Mouse (Mus musculus): ENCODE data around the gene Farp1. TPM values are rescaled to one million over a fixed set of nuclear protein-coding genes. Genes with fewer than 3 reads are reported as not detected.

Gene Farp1
- total RNA-seq, 2 experiments from 2014 or later, result 83.5 to 105 TPM

DNA sequence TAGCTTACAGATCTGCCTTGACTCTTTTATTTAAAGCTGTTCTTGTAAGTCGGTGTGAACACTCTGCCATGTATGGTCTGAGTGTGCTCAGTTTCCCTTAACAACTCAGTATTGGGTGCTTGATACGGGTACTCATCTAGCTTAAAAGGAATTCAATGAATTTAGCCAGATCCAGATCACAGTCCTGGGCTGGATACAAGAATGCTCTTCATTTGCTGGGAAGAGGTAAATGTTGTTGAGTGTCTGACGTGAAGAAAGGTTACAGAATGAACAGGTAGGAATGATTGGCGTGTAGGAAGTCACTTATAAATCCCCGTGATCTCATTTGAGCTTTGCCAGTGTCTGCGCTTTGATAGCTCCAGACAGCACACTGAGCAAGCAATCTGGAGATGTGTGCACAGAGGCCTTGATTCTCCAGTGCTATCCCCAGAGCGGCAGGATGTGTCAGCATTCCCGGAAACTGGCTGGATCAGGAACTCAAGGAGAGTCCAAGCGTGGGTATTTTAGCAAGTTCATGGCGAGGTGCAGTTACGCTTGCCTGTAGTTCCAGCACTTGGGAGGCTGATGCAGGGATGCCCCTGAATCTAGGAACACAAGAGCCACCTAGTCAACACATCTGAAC is 179.7 kb downstream of the Farp1 start:
- DNase-seq (ENCODE audit: extremely low spot score in 1 of 2, low spot score in 1 of 2), result no peak

DNA sequence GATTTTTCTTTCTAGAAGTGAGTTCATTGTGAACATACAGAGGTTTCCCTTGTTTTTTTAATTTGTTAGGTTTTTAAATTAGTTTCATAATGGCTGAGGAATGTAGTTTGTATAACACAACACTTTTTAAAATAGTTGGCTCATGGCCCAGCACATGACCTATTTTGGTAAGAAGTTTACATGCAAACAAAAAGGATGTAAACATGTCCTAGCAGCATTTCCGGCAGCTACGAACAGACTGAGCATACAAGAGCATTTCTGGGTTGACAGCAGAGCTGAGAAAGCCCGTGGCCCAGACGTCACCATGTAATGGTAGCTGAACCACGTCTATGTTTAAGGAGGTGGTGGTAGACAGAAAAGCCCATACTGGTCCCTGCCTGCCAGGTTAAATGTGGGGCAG is 180.8 kb downstream of the Farp1 start:
- DNase-seq (ENCODE audit: extremely low spot score in 1 of 2, low spot score in 1 of 2), result no peak

DNA sequence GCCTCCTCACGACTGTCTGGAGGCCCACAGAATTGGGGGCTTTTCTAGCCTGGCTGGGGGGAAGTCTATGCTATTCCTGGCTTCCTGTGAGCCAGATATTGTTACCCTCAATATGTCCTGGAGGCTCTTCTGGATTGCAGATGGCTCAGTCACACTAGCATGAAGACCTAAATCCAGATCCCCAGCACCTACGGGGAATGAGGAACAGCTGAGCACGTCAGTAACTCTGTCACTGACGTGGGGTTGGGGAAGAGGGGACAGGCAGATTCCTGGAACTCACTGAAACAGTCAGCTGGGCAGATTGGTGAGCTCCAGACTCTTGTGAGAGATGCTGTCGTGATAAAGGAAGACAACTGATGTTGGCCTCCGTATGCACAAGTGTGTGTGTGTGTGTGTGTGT is 181.7 kb downstream of the Farp1 start:
- no peak for DNase-seq (ENCODE audit: extremely low spot score in 1 of 2, low spot score in 1 of 2)

GRCm38 (mm10) chr14:121218620-121219019 is 183.6 kb downstream of the Farp1 start:
- DNase-seq (ENCODE audit: extremely low spot score in 1 of 2, low spot score in 1 of 2), result no peak

GRCm38 (mm10) chr14:121219226-121220039 is 184.4 kb downstream of the Farp1 start:
- no peak for DNase-seq (ENCODE audit: extremely low spot score in 1 of 2, low spot score in 1 of 2)

DNA sequence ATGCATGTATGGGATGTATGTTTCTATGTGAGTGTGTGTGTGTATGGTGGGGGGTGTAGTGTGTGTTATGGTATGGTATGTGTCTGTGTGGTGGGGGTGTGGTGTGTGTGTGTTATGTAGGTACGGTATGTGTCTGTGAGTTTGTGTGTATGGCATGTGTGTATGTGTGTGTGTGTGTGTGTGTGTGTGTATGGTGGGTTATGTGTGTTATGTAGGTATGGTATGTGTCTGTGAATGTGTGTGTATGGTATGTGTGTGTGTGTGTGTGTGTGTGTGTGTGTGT is 185.0 kb downstream of the Farp1 start:
- DNase-seq (ENCODE audit: extremely low spot score in 1 of 2, low spot score in 1 of 2), result no peak

DNA sequence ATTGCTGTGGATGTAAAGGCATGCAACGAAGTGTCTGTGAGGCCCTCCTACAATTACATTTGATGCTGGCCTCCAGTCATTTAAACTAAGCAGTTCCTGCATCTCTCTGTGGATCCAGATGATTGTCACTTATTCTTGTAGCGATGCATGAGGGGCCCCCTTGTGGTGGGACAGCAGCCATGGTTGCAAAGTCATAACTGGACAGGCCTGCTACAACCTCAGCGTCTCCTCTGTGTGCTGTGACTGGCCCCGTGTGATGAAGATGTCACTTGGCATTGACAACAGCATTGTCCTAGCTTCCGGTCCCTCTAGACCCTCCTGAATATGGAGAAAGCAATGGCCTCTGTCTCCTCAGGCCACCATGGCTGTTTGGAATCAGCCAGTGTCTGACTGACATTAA is 185.7 kb downstream of the Farp1 start:
- DNase-seq (ENCODE audit: extremely low spot score in 1 of 2, low spot score in 1 of 2), result peak in 1 of 2 experiments; percentile 66

DNA sequence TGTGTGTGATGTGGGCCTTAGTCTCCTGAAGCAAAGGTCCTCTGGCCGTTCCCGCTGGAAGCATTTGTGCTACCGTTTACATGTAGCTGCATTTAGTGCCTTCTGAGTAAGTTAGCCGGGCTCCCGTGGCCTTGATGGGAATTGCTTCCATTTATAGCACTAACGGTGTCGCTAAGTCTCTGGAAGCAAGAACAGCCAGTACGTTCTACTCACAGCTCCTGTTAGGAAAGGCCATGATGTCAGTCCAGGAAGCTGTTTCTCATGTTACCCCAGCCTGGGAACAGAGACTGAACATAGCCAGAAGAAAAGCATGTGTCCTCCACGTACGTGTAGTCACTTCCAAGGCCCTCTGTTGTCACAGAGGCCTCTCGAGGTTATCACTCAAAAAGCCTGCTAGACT is 190.8 kb downstream of the Farp1 start:
- DNase-seq (ENCODE audit: extremely low spot score in 1 of 2, low spot score in 1 of 2), result no peak

DNA sequence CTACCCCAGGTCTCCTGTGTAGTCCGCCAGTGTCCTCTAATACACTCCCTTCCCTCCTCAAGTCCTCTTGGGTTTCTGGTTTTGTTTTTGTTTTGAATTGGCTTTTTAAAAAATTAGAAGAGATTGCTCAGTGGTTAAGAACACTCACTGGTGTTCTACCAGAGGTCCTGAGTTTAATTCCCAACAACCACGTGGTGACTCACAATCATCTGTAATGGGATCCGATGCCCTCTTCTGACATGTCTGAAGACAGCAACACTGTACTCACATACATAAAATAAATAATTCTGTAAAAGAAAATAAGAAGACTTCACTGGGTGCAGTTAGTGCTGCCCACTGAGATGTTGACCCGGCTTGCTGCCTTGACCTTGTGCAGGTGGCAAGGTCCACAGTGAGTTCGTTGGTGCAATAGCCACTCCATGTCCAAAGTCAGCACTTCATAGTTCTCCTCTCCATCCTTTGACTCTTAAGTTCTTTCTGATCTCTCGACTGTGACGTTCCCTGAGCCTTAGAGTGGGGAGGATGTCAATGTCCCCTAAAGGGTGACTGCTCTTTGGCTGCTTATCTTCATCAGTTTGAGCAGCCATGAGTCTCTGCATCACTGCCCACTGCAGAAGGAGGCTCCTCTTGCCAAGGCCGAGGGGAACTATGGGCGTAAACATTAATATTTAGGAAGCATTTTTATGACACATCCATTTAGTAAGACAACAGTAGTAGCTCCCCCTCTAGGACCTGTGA is 194.2 kb downstream of the Farp1 start:
- no peak for DNase-seq (ENCODE audit: extremely low spot score in 1 of 2, low spot score in 1 of 2)

GRCm38 (mm10) chr14:121231232-121231631 is 196.2 kb downstream of the Farp1 start:
- no peak for DNase-seq (ENCODE audit: extremely low spot score in 1 of 2, low spot score in 1 of 2)

- DNase-seq (ENCODE audit: extremely low spot score in 1 of 2, low spot score in 1 of 2), result no peak
Observed at GRCm38 (mm10) chr14:121234741-121235307, 199.8 kb downstream of the Farp1 start.

DNA sequence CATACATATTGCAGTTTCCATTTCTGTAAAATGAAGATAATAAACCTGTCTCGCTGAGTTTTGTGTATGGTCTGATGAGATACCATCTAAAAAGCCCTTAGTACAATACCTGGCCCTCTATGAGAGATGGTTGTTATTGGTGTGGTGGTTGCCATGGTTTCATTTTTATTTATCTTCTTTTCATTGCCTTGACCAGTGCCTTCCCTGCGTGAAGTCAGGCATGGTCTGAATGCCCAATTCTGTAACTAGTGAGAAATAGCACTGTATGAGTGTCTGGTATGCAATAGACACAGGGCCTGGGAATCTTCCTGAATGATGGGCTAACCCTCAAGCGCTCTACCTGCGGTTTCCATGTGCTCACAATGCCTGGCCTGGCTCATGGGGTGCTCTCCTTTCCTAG is 201.7 kb downstream of the Farp1 start:
- DNase-seq (ENCODE audit: extremely low spot score in 1 of 2, low spot score in 1 of 2), result no peak

DNA sequence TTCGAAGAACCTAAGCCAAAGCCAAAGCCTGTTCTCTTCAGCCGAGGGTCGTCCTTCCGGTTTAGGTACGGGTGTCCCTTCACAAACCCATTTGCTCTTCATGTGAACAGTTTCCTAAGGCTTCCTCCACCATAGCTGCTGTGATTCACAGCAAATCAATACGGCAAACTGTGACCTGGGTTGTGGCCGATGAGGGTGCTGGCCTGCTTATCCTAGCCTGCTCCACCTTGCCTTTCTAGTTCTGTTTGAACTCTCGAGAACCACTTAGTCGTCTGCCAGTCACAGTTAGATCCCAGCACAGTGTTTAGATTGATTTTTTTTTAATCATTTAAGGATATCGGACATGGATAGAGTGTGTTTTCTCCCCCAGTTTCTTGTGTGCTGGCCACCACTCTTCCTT is 203.7 kb downstream of the Farp1 start:
- DNase-seq (ENCODE audit: extremely low spot score in 1 of 2, low spot score in 1 of 2), result no peak

DNA sequence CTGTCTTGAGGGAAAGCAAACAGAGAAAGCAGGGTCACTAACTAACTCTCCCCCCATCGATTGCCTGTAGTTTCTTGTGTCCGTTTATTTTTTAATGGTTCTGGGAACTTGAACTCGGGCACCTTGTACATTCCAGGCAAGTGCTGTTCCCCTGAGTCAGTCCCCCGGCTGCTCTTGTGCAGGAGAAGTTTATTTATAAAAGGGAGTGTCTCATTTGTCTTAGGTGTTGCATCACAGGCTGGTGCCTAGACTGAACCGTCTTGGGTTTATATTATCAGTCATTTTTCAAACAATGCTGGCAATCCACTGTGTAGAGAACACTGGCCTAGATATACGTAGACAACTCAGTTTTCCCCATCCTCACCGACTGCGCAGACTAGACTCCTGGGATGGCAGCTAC is 204.4 kb downstream of the Farp1 start:
- no peak for DNase-seq (ENCODE audit: extremely low spot score in 1 of 2, low spot score in 1 of 2)

- DNase-seq (ENCODE audit: extremely low spot score in 1 of 2, low spot score in 1 of 2), result no peak
Observed at GRCm38 (mm10) chr14:121244104-121244503, 209.1 kb downstream of the Farp1 start.

DNA sequence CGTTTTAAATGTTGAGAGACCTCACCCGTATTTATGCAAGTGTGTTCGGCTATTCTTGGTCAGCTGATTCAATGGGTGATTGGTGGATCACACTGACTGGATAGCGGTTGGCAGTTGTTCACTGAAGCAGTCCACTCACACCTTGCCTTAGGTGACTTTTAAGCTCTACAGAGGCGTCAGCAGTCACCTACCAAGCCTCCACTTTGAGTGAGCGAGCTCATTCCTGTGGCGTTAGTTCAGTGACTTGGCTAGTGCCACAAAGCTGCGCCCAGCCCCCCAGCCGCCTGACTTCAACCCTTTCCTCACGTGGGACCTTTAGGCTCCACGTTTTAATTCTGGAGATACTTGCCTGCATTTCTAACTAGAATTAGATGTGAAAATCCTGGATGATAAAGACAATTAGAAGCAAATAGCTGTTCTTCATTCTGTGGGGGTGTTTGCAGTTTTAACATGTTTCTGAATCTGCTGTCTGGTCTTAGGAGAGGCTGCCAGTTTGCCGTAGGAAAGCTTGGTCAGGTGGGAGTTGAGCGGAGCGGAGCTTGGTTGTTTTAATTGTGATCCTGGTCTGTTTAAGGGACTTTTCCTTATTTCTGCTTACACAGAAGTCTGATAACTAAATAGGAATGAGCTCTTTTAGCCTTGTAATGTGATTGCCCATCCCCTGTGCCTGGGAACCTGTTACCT is 211.2 kb downstream of the Farp1 start:
- DNase-seq (ENCODE audit: extremely low spot score in 1 of 2, low spot score in 1 of 2), result no peak

- no peak for DNase-seq (ENCODE audit: extremely low spot score in 1 of 2, low spot score in 1 of 2)
Observed at GRCm38 (mm10) chr14:121247287-121247686, 212.3 kb downstream of the Farp1 start.

DNA sequence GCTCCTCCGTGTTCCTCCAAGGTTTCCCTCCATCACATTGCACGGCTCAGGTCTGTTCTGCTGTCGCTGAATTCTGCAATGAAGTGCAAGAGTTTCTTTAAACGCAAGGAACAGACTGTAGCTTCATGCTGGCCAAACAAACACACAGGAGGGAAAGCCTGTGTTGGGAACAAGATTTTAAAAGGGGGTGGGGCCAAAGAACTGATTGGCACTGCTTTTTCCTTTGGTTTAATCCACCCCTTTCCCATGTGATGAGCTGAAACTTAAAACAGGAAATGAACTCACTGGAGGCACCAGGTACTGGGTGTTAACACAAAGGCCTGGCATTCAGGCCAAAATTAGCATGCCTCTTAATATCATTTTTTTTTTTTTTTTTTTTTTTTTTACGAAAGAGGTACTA is 213.3 kb downstream of the Farp1 start:
- DNase-seq (ENCODE audit: extremely low spot score in 1 of 2, low spot score in 1 of 2), result no peak

DNA sequence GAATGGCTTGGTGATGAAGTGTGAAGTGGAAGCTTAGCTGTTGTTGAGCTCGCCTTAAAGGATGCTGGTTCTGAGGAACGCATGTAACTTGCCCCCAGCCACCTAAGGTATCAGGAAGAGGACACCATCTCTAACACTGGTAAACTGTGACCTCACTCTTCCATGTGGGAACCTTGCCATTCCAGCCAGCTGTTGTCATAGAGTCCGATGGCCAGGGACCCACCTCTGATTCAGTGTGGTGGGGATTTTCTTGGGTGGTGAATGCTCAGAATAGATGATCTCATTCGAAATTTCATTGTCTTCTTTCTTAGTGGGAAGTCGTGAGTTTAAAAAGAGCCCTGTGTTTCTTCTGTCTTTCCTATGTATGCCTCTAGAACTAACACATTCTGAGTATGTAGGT is 216.1 kb downstream of the Farp1 start:
- no peak for DNase-seq (ENCODE audit: extremely low spot score in 1 of 2, low spot score in 1 of 2)

DNA sequence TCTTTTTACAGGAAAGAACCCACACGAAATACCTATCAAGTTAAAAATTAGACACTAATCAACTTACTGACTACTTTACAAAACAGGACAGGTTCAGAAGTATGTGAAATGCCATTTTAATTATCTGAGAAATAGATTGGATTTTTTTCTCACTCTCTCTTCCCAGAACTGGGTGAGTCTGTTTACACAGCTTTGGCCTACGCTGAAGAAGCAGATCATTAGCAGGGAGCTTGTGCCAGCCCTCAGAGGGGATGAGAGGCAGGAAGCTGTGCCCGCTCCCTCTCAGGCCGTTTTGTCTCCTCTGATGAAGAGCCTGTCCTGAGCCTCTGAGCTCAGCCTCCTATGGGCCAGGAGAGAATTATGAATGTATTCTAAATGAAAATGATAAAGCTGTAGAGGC is 216.7 kb downstream of the Farp1 start:
- no peak for DNase-seq (ENCODE audit: extremely low spot score in 1 of 2, low spot score in 1 of 2)

GRCm38 (mm10) chr14:121252542-121252941 is 217.5 kb downstream of the Farp1 start:
- DNase-seq (ENCODE audit: extremely low spot score in 1 of 2, low spot score in 1 of 2), result no peak
